Mouse (Mus musculus) midbrain, embryonic 12.5 days (tissue): Measurements from ENCODE around the gene Jmjd4. TPM values are rescaled to one million over a fixed set of nuclear protein-coding genes. Genes with fewer than 3 reads are reported as not detected.

ENCODE experiments used
- ATAC-seq: fragments of 200-750 bp; cut with Nextera tagmentation; 2 replicates; pipeline ENCODE4 v1.8.0; 2017; ENCODE audit warnings: low read depth, moderate TSS enrichment, moderate library complexity; ENCODE audit not compliant: low FRiP score
- H3K27ac ChIP-seq: fragments of 300-500 bp; sonication (generic); replicated peaks from 2 replicates; pipeline ENCODE4 v1.5.1; 2016; ENCODE audit warnings: mild to moderate bottlenecking
- H3K27me3 ChIP-seq: fragments of 300-500 bp; sonication (generic); 2 replicates; pipeline ENCODE4 v1.6.1; 2016; ENCODE audit warnings: mild to moderate bottlenecking
- H3K36me3 ChIP-seq: fragments of 300-500 bp; sonication (generic); 2 replicates; pipeline ENCODE4 v1.6.1; 2016
- H3K4me1 ChIP-seq: fragments of 300-500 bp; sonication (generic); 2 replicates; pipeline ENCODE4 v1.6.1; 2016
- H3K4me2 ChIP-seq: fragments of 300-500 bp; sonication (generic); replicated peaks from 2 replicates; pipeline ENCODE4 v1.6.1; 2016; ENCODE audit warnings: mild to moderate bottlenecking, moderate library complexity
- H3K4me3 ChIP-seq: fragments of 300-500 bp; sonication (generic); 2 replicates; pipeline ENCODE4 v1.5.1; 2016; ENCODE audit warnings: mild to moderate bottlenecking
- H3K9ac ChIP-seq: fragments of 300-500 bp; sonication (generic); replicated peaks from 2 replicates; pipeline ENCODE4 v1.6.1; 2016; ENCODE audit warnings: mild to moderate bottlenecking, moderate library complexity
- H3K9me3 ChIP-seq: fragments of 300-500 bp; sonication (generic); 2 replicates; pipeline ENCODE4 v1.6.1; 2016; ENCODE audit warnings: mild to moderate bottlenecking
- WGBS: fragments of 180-500 bp; shearing (Covaris S2); methylation state at CpG from one replicate; pipeline ENCODE4 v1.1.7; 2016; 5-methylcytosine and 5-hydroxymethylcytosine counted together
- polyA plus RNA-seq: library from polyadenylated mRNA; unstranded; fragments of >200 nt; fragmentation: Nextera tagmentation; extraction: Ambion mirVana; gene quantifications from 2 replicates; pipeline ENCODE4 v1.2.1, GENCODE M21; 2016

Gene Jmjd4
- polyA plus RNA-seq, 1 experiment from 2014 or later: 13.6 TPM

- Histone ChIP-seq H3K27ac (no peak overlapping the region), H3K36me3 (no peaks in the 10 kb centered on the region), H3K27me3 (no peaks in the 10 kb centered on the region), H3K4me2 (no peak overlapping the region), H3K9me3 (no peaks in the 10 kb centered on the region), H3K9ac (no peak overlapping the region), H3K4me1 (no peaks in the 10 kb centered on the region), H3K4me3 (no peak overlapping the region)
- no peak for ATAC-seq
- 68% methylated on average over 6 of the region's 6 CpGs for WGBS
Observed at GRCm38 (mm10) chr11:59477240-59477639, 27.4 kb downstream of the Jmjd4 start.

- Histone ChIP-seq H3K27me3 (no peaks in the 10 kb centered on the region), H3K36me3 (peaks cover 34% of the 10 kb centered on the region), H3K4me2 (no peak overlapping the region), H3K4me1 (no peaks in the 10 kb centered on the region), H3K27ac (no peak overlapping the region), H3K9ac (no peak overlapping the region), H3K9me3 (no peaks in the 10 kb centered on the region), H3K4me3 (no peak overlapping the region)
- 11% methylated on average over 2 of the region's 2 CpGs for WGBS
- no peak for ATAC-seq
Observed at GRCm38 (mm10) chr11:59483212-59483611, 33.4 kb downstream of the Jmjd4 start.

- Histone ChIP-seq H3K4me1 (no peaks in the 10 kb centered on the region), H3K36me3 (peaks cover 58% of the 10 kb centered on the region), H3K27ac (no peak overlapping the region), H3K9me3 (no peaks in the 10 kb centered on the region), H3K27me3 (no peaks in the 10 kb centered on the region), H3K4me3 (no peak overlapping the region), H3K4me2 (no peak overlapping the region), H3K9ac (no peak overlapping the region)
- 59% methylated on average over 2 of the region's 2 CpGs for WGBS
- no peak for ATAC-seq
Observed at GRCm38 (mm10) chr11:59485641-59486040, 35.8 kb downstream of the Jmjd4 start.

- no peaks in the 10 kb centered on the region for H3K27me3 ChIP-seq
- no peak for ATAC-seq
Observed at GRCm38 (mm10) chr11:59486222-59486621, 36.4 kb downstream of the Jmjd4 start.

GRCm38 (mm10) chr11:59496672-59497310 lies 46.9 kb downstream of the Jmjd4 start:
- Histone ChIP-seq H3K4me1 (no peaks in the 10 kb centered on the region), H3K27me3 (no peaks in the 10 kb centered on the region), H3K27ac (no peak overlapping the region), H3K9ac (no peak overlapping the region), H3K4me3 (no peak overlapping the region), H3K36me3 (peaks cover 94% of the 10 kb centered on the region), H3K9me3 (no peaks in the 10 kb centered on the region), H3K4me2 (no peak overlapping the region)
- ATAC-seq: no peak
- 91% methylated on average over 6 of the region's 6 CpGs for WGBS

More at GRCm38 (mm10) chr11:59486222-59486621, 36.4 kb downstream of the Jmjd4 start:
- Histone ChIP-seq H3K9ac (no peak overlapping the region), H3K4me2 (no peak overlapping the region), H3K36me3 (peaks cover 64% of the 10 kb centered on the region), H3K9me3 (no peaks in the 10 kb centered on the region), H3K4me3 (no peak overlapping the region), H3K27ac (no peak overlapping the region), H3K4me1 (no peaks in the 10 kb centered on the region)
- 88% methylated on average over 8 of the region's 8 CpGs for WGBS

- H3K4me3 ChIP-seq: no peak overlapping the region
Observed at GRCm38 (mm10) chr11:59497747-59498146, 47.9 kb downstream of the Jmjd4 start.

GRCm38 (mm10) chr11:59501978-59502700 lies 52.3 kb downstream of the Jmjd4 start:
- no peaks in the 10 kb centered on the region for H3K27me3 ChIP-seq
- H3K9ac ChIP-seq: no peak overlapping the region
- peaks cover 71% of the 10 kb centered on the region for H3K36me3 ChIP-seq
- 94% methylated on average over 5 of the region's 5 CpGs for WGBS
- H3K4me3 ChIP-seq: no peak overlapping the region
- peaks cover 13% of the 10 kb centered on the region for H3K4me1 ChIP-seq
- H3K27ac ChIP-seq: no peak overlapping the region
- no peaks in the 10 kb centered on the region for H3K9me3 ChIP-seq
- ATAC-seq: no peak
- H3K4me2 ChIP-seq: no peak overlapping the region

More at GRCm38 (mm10) chr11:59497747-59498146, 47.9 kb downstream of the Jmjd4 start:
- no peak overlapping the region for H3K27ac ChIP-seq
- no peak overlapping the region for H3K9ac ChIP-seq
- 94% methylated on average over 7 of the region's 7 CpGs for WGBS
- no peak overlapping the region for H3K4me2 ChIP-seq
- no peaks in the 10 kb centered on the region for H3K9me3 ChIP-seq
- H3K27me3 ChIP-seq: no peaks in the 10 kb centered on the region
- ATAC-seq: no peak
- no peaks in the 10 kb centered on the region for H3K4me1 ChIP-seq
- H3K36me3 ChIP-seq: peaks cover 94% of the 10 kb centered on the region

GRCm38 (mm10) chr11:59505351-59505838 lies 55.5 kb downstream of the Jmjd4 start:
- peak overlapping the region; percentile 58 for H3K4me3 ChIP-seq
- H3K4me1 ChIP-seq: peaks cover 21% of the 10 kb centered on the region
- ATAC-seq: peak; percentile 50
- peak overlapping the region; percentile 70 for H3K4me2 ChIP-seq
- peak overlapping the region; percentile 84 for H3K9ac ChIP-seq
- H3K27ac ChIP-seq: peak overlapping the region; percentile 87
- no peaks in the 10 kb centered on the region for H3K27me3 ChIP-seq
- H3K9me3 ChIP-seq: no peaks in the 10 kb centered on the region
- under 1% methylated on average over 21 of the region's 21 CpGs for WGBS
- peaks cover 49% of the 10 kb centered on the region for H3K36me3 ChIP-seq

- peaks cover 45% of the 10 kb centered on the region for H3K36me3 ChIP-seq
- peak overlapping the region; percentile 84 for H3K9ac ChIP-seq
- peak overlapping the region; percentile 87 for H3K27ac ChIP-seq
- under 1% methylated on average over 69 of the region's 71 CpGs for WGBS
- peak overlapping the region; percentile 58 for H3K4me3 ChIP-seq
- H3K27me3 ChIP-seq: no peaks in the 10 kb centered on the region
- peaks cover 21% of the 10 kb centered on the region for H3K4me1 ChIP-seq
- peak overlapping the region; percentile 70 for H3K4me2 ChIP-seq
- peak; percentile 93 for ATAC-seq
- no peaks in the 10 kb centered on the region for H3K9me3 ChIP-seq
Observed at GRCm38 (mm10) chr11:59505839-59506712, 56.2 kb downstream of the Jmjd4 start.

GRCm38 (mm10) chr11:59506713-59507074 lies 56.8 kb downstream of the Jmjd4 start:
- Histone ChIP-seq H3K4me3 (peak overlapping the region; percentile 58), H3K27me3 (no peaks in the 10 kb centered on the region), H3K4me2 (peak overlapping the region; percentile 70), H3K9me3 (no peaks in the 10 kb centered on the region), H3K27ac (peak overlapping the region; percentile 87), H3K36me3 (peaks cover 45% of the 10 kb centered on the region), H3K9ac (peak overlapping the region; percentile 84), H3K4me1 (peaks cover 21% of the 10 kb centered on the region)
- under 1% methylated on average over 14 of the region's 14 CpGs for WGBS
- ATAC-seq: peak; percentile 39
